ENCODE assay signal across 29 mouse cellular contexts in the genomic region with DNA sequence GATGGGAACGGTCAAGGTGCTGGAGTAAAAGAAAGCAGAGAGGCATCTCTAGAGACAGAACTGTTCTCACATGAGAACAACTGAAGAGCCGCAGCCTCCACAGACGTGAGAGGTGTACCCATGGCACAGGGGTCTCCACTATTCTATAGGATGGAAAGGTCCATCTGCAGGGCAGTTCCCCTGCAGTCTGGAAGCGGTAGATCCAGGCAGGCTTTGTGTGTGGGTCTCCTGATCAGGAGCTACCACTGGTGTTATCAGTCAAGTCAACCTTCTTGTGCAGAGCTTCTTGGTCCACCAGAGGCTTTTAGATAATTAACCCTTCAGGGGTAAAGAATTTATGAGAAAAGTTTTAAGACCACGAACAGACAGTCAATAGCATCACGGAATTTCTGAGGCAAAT. TPM values are rescaled to one million over a fixed set of nuclear protein-coding genes. Genes with fewer than 3 reads are reported as not detected.
"Had no signal": no experiment of that assay in that cellular context is flagged by ENCODE, and none has a peak within 500 bp of the region (broad histone marks: within the 10 kb centered on the region; RNA-seq: fewer than 3 reads in every experiment).

No protein-coding gene starts in this region.

- H3K27me3 ChIP-seq: limb, embryonic 13.5 days; limb, embryonic 15.5 days; liver, embryonic 15.5 days; lung, embryonic 15.5 days; midbrain, embryonic 12.5 days; midbrain, embryonic 13.5 days; midbrain, embryonic 15.5 days; neural tube, embryonic 12.5 days; neural tube, embryonic 13.5 days had no signal

- H3K9me3 ChIP-seq: limb, embryonic 10.5 days; limb, embryonic 12.5 days; limb, embryonic 13.5 days; limb, embryonic 15.5 days; liver, embryonic 15.5 days; lung, embryonic 15.5 days; megakaryocyte, embryonic 14.5 days; midbrain, embryonic 10.5 days; midbrain, embryonic 12.5 days; midbrain, embryonic 13.5 days; midbrain, embryonic 15.5 days; neural tube, embryonic 12.5 days; neural tube, embryonic 13.5 days had no signal

- ATAC-seq: lung, postnatal 0 days; midbrain, embryonic 13.5 days; midbrain, embryonic 15.5 days; midbrain, embryonic 16.5 days had no signal

- H3K4me1 ChIP-seq: limb, embryonic 10.5 days; limb, embryonic 12.5 days; limb, embryonic 13.5 days; limb, embryonic 15.5 days; lung, embryonic 15.5 days; midbrain, embryonic 10.5 days; midbrain, embryonic 12.5 days; midbrain, embryonic 13.5 days; midbrain, embryonic 15.5 days; neural tube, embryonic 12.5 days; neural tube, embryonic 13.5 days had no signal

- H3K27ac ChIP-seq: left cerebral cortex, adult 2 months; limb, embryonic 10.5 days; limb, embryonic 12.5 days; limb, embryonic 13.5 days; limb, embryonic 15.5 days; liver, embryonic 15.5 days; lung, embryonic 15.5 days; macrophage; midbrain, embryonic 10.5 days; midbrain, embryonic 12.5 days; midbrain, embryonic 13.5 days; midbrain, embryonic 15.5 days; neural tube, embryonic 12.5 days; neural tube, embryonic 13.5 days had no signal

- DNase-seq: left cerebral cortex, postnatal 4 days; lung, adult 18-20 months; lung, adult 2 months; lung, embryonic 14.5 days; lung, postnatal 10 days; lung, postnatal 14 days; lung, postnatal 36 days; lung, postnatal 4 days; midbrain, embryonic 14.5 days had no signal

- H3K4me3 ChIP-seq: left cerebral cortex, adult 2 months; limb, embryonic 10.5 days; limb, embryonic 12.5 days; limb, embryonic 13.5 days; limb, embryonic 15.5 days; liver, embryonic 15.5 days; lung, embryonic 15.5 days; megakaryocyte, embryonic 14.5 days; midbrain, embryonic 10.5 days; midbrain, embryonic 12.5 days; midbrain, embryonic 13.5 days; midbrain, embryonic 15.5 days; myocyte; neural tube, embryonic 12.5 days; neural tube, embryonic 13.5 days had no signal

- H3K9ac ChIP-seq: limb, embryonic 12.5 days; limb, embryonic 13.5 days; limb, embryonic 15.5 days; liver, embryonic 15.5 days; lung, embryonic 14.5 days; lung, embryonic 15.5 days; midbrain, embryonic 12.5 days; midbrain, embryonic 13.5 days; midbrain, embryonic 15.5 days; neural tube, embryonic 12.5 days; neural tube, embryonic 13.5 days had no signal

- H3K4me2 ChIP-seq: limb, embryonic 12.5 days; limb, embryonic 13.5 days; limb, embryonic 15.5 days; liver, embryonic 15.5 days; lung, embryonic 14.5 days; lung, embryonic 15.5 days; midbrain, embryonic 11.5 days; midbrain, embryonic 12.5 days; midbrain, embryonic 13.5 days; midbrain, embryonic 15.5 days; neural tube, embryonic 12.5 days; neural tube, embryonic 13.5 days had no signal

- H3K36me3 ChIP-seq: limb, embryonic 10.5 days; limb, embryonic 12.5 days; limb, embryonic 13.5 days; limb, embryonic 15.5 days; liver, embryonic 15.5 days; lung, embryonic 15.5 days; midbrain, embryonic 10.5 days; midbrain, embryonic 12.5 days; midbrain, embryonic 13.5 days; midbrain, embryonic 15.5 days; neural tube, embryonic 12.5 days; neural tube, embryonic 13.5 days had no signal

RNA-seq across cellular contexts. Expression of gene Pemt, which starts 10.2 kb away (rescaled TPM):
- total RNA-seq: monocyte, adult 5-6 weeks had no signal
